Mouse (Mus musculus) erythroblast, embryonic 14.5 days (primary cell): ENCODE data around the gene Atxn1.

Experiments
- GATA1 ChIP-seq: IDR thresholded peaks from 2 replicates; pipeline ENCODE4 v1.6.1; 2012; ENCODE audit warnings: low read length, inconsistent platforms, mixed read lengths
- TAL1 ChIP-seq: IDR thresholded peaks from 3 replicates; pipeline ENCODE4 v1.6.1; 2012; ENCODE audit warnings: low read length, inconsistent platforms, mixed read lengths

- no peak for TF ChIP-seq TAL1
- no peak for TF ChIP-seq GATA1
Observed at GRCm38 (mm10) chr13:45562011-45562410, 402.8 kb downstream of the Atxn1 start.
